Mouse (Mus musculus): ENCODE data around the gene Kcnh2. TPM values are rescaled to one million over a fixed set of nuclear protein-coding genes. Genes with fewer than 3 reads are reported as not detected.

Kcnh2 gene
- total RNA-seq, 2 experiments from 2014 or later = not detected

GRCm38 (mm10) chr5:24350073-24350472 is 1.3 kb downstream of the Kcnh2 start:
- ATAC-seq (replicated peaks; ENCODE audit: low FRiP score, poor library complexity, severe bottlenecking) = no peak

GRCm38 (mm10) chr5:24348546-24348945 is 2.9 kb downstream of the Kcnh2 start:
- ATAC-seq (replicated peaks; ENCODE audit: low FRiP score, poor library complexity, severe bottlenecking) = no peak

GRCm38 (mm10) chr5:24348128-24348527 is 3.3 kb downstream of the Kcnh2 start:
- ATAC-seq (replicated peaks; ENCODE audit: low FRiP score, poor library complexity, severe bottlenecking) = peak; percentile 56

- ATAC-seq (replicated peaks; ENCODE audit: low FRiP score, poor library complexity, severe bottlenecking) = no peak
These were observed 4.1 kb downstream of the Kcnh2 start for GRCm38 (mm10) chr5:24347186-24347875.

GRCm38 (mm10) chr5:24346313-24346712 is 5.1 kb downstream of the Kcnh2 start:
- no peak for ATAC-seq (replicated peaks; ENCODE audit: low FRiP score, poor library complexity, severe bottlenecking)

GRCm38 (mm10) chr5:24344477-24345051 is 6.8 kb downstream of the Kcnh2 start:
- no peak for ATAC-seq (replicated peaks; ENCODE audit: low FRiP score, poor library complexity, severe bottlenecking)

DNA sequence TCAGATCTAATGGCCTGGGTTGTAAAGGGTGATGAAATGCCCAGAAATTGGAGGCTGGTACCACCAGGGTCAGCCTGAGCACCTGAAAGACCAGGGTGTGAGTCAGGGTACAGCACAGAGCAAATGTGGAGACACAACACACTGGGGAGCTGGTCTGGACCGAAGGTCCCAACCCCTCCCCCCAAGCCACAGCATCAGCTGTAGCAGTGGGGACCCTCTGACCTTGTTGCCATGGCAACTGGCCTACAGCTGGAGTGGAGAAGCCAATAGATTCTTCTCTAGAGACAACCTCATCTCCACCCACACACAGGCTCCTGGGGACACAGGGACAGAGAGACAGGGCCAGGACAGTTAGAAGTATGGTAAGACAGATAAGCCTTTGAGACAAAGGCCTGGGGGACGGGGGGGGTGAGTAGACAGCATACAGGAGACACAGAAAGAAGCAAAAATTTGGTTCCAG is 7.4 kb downstream of the Kcnh2 start:
- no peak for ATAC-seq (replicated peaks; ENCODE audit: low FRiP score, poor library complexity, severe bottlenecking)

DNA sequence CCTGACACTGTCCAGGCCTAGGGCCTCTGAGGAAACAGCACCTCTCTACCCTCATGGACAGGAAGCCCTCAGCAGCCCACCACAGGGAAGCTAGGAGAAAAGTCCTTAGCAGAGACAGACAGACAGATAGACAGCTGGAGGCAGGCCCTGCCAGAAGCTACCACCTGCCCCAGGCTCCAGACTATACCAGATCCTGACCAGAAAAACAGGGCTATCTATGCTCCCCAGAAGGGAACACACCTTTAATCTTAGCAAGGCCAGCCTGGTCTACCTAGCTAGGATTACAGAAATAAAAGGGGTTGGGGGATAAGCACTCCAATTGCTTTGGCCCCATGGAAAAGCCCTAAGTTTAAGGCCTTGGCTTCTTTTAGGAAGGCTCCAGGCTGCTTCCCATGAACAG is 8.0 kb downstream of the Kcnh2 start:
- ATAC-seq (replicated peaks; ENCODE audit: low FRiP score, poor library complexity, severe bottlenecking) = no peak

GRCm38 (mm10) chr5:24342966-24343365 is 8.4 kb downstream of the Kcnh2 start:
- ATAC-seq (replicated peaks; ENCODE audit: low FRiP score, poor library complexity, severe bottlenecking) = no peak

- no peak for ATAC-seq (replicated peaks; ENCODE audit: low FRiP score, poor library complexity, severe bottlenecking)
These were observed 9.0 kb downstream of the Kcnh2 start for GRCm38 (mm10) chr5:24342205-24342963.

DNA sequence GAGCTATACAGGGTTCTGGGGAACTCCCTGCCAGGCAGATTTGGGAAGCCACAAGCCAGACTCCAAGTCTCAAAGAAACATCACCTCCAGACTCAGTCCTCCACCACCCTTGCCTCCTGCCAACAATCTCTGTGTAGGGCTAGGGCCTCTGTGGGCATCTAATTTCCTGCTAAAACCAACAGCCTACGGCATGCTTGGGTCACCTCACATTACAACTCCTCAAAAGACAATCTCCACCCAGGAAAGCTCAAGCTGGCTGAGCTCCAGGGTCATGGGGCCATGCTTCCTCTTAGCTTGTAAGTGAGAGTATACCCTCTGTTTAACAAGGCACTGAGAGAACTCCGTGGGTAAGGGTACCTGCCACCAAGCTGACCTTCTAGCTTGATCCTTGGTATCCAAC is 13.6 kb downstream of the Kcnh2 start:
- ATAC-seq (replicated peaks; ENCODE audit: low FRiP score, poor library complexity, severe bottlenecking) = no peak

GRCm38 (mm10) chr5:24337366-24337765 is 14.0 kb downstream of the Kcnh2 start:
- ATAC-seq (replicated peaks; ENCODE audit: low FRiP score, poor library complexity, severe bottlenecking) = no peak

- ATAC-seq (replicated peaks; ENCODE audit: low FRiP score, poor library complexity, severe bottlenecking) = no peak
These were observed 15.4 kb downstream of the Kcnh2 start for GRCm38 (mm10) chr5:24335888-24336511.

DNA sequence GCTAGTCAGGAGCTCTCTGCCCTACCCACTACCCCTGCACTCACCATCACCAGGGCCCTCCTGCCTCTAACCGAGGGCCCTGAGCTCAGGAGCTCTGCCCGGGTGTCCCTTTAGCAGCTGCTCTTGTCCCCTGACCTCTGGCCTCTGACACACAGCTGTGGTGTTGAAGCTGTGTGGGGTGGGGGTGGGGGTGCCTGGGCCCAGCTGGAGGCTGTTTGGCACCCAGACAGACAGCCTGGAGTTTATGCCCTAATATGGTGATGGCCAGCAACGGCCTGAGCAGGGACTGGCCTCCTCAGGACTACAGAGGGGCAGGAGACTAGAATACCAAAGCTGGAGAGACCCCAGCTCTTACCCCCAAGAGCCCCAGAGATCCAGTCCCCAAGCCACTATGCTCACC is 16.7 kb downstream of the Kcnh2 start:
- no peak for ATAC-seq (replicated peaks; ENCODE audit: low FRiP score, poor library complexity, severe bottlenecking)

GRCm38 (mm10) chr5:24332401-24332800 is 19.0 kb downstream of the Kcnh2 start:
- no peak for ATAC-seq (replicated peaks; ENCODE audit: low FRiP score, poor library complexity, severe bottlenecking)

DNA sequence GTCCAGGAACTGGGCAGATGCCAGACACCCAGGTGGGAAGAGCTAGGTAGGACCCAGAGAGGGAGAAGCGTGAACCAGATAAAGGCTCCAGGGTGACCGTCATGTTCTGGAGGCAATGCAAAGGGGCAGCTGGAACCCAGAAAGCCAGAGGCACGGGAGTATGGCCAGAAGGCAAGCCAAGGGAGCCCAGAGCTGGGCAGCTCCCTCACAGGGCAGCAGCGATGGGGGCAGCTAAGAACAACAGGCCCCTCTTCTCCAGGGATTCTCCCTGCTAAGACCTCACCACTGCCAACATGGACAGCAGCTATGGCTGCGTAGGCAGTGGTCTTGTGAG is 21.5 kb downstream of the Kcnh2 start:
- no peak for ATAC-seq (replicated peaks; ENCODE audit: low FRiP score, poor library complexity, severe bottlenecking)

- no peak for ATAC-seq (replicated peaks; ENCODE audit: low FRiP score, poor library complexity, severe bottlenecking)
These were observed 22.0 kb downstream of the Kcnh2 start for GRCm38 (mm10) chr5:24329212-24329964.

DNA sequence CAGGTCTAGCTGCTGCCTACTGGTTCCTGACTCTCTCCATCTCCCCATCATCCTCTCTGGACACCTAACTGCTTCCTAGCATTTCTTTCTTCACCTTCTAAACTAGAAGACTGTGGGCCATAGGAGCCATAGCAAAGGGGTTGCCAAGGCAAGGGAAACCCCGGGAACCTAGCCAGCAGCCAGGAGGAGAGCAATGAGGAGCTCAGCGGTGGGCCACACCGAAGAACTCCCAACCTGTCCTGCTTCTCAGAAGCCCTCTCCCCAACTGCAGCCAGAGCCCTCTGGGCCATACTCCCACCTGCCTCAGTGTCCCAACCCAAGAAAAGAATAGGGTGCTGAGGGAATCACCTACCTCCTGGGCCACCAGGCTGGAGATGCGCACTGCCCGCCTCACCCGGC is 22.6 kb downstream of the Kcnh2 start:
- ATAC-seq (replicated peaks; ENCODE audit: low FRiP score, poor library complexity, severe bottlenecking) = no peak

GRCm38 (mm10) chr5:24326842-24327417 is 24.5 kb downstream of the Kcnh2 start:
- ATAC-seq (replicated peaks; ENCODE audit: low FRiP score, poor library complexity, severe bottlenecking) = no peak
